Mouse (Mus musculus) kidney, postnatal 0 days (tissue): ENCODE measurements around the gene Pigq. TPM values are rescaled to one million over a fixed set of nuclear protein-coding genes. Genes with fewer than 3 reads are reported as not detected.

Experiments used
- ATAC-seq: fragments of 200-750 bp; cut with Nextera tagmentation; replicated peaks from 2 replicates; pipeline ENCODE4 v1.8.0; 2017; ENCODE audit warnings: low read depth, moderate number of reproducible peaks, moderate TSS enrichment, moderate library complexity; ENCODE audit not compliant: low FRiP score
- DNase-seq: peaks from one replicate; pipeline ENCODE4 v3.0.0-alpha.2; 2016; ENCODE audit warnings: low spot score
- H3K27ac ChIP-seq: fragments of 300-500 bp; sonication (generic); 2 replicates; pipeline ENCODE4 v1.5.1; 2014; ENCODE audit warnings: mild to moderate bottlenecking
- H3K27me3 ChIP-seq: fragments of 300-500 bp; sonication (generic); 2 replicates; pipeline ENCODE4 v1.6.1; 2014; ENCODE audit warnings: low read length, mixed read lengths; ENCODE audit not compliant: insufficient read depth
- H3K36me3 ChIP-seq: fragments of 300-500 bp; sonication (generic); 2 replicates; pipeline ENCODE4 v1.6.1; 2014; ENCODE audit warnings: low read length, mixed read lengths; ENCODE audit not compliant: insufficient read depth
- H3K4me1 ChIP-seq: fragments of 300-500 bp; sonication (generic); replicated peaks from 2 replicates; pipeline ENCODE4 v1.6.1; 2014; ENCODE audit warnings: antibody characterized with exemption, low read length, mixed read lengths; ENCODE audit not compliant: insufficient read depth
- H3K4me2 ChIP-seq: fragments of 300-500 bp; sonication (generic); 2 replicates; pipeline ENCODE4 v1.6.1; 2014; ENCODE audit warnings: mild to moderate bottlenecking, low read length, moderate library complexity, mixed read lengths
- H3K4me3 ChIP-seq: fragments of 300-500 bp; sonication (generic); replicated peaks from 2 replicates; pipeline ENCODE4 v1.5.1; 2014; ENCODE audit warnings: low read depth, low read length
- H3K9ac ChIP-seq: fragments of 300-500 bp; sonication (generic); 2 replicates; pipeline ENCODE4 v1.6.1; 2014; ENCODE audit warnings: low read depth, low read length
- H3K9me3 ChIP-seq: fragments of 300-500 bp; sonication (generic); replicated peaks from 2 replicates; pipeline ENCODE4 v1.6.1; 2016; ENCODE audit warnings: low read length, inconsistent platforms, mixed read lengths
- CTCF ChIP-seq: IDR thresholded peaks from 2 replicates; pipeline ENCODE4 v1.5.1; 2016; ENCODE audit warnings: antibody characterized with exemption, low read depth, mild to moderate bottlenecking, moderate library complexity
- WGBS: fragments of 180-500 bp; shearing (Covaris S2); extraction: QIAGEN DNeasy Blood & Tissue Kit; methylation state at CpG from one replicate; pipeline ENCODE4 v1.1.7; 2014; 5-methylcytosine and 5-hydroxymethylcytosine counted together
- polyA plus RNA-seq: library from polyadenylated mRNA; unstranded; fragments of >200 nt; fragmentation: Nextera tagmentation; extraction: Ambion mirVana; gene quantifications from 2 replicates; pipeline ENCODE4 v1.2.1, GENCODE M21; 2015

Pigq gene
- polyA plus RNA-seq, 1 experiment from 2014 or later = 70.2 TPM

DNA sequence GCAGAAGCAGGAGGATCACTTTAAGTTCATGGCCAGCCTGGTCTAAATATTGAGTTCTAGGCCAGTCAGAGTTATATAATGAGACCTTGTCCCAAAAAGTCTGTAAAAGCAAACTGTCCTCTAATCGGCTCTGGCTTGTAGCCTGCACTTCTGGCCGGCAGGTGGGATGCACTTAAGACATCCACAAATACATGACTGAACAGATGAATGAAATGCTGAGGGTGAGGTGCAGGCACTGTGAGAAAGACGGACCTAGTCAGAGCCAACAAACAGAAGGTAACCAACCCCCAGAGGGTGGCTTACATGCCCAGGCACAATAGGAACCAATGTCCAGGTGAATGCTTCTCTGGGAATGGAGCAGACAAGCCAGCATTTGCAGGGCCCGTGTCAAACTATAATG, 30.4 kb downstream of the Pigq start:
- Histone ChIP-seq H3K4me2 (no peak overlapping the region), H3K4me1 (peaks cover 7% of the 10 kb centered on the region), H3K27me3 (no peaks in the 10 kb centered on the region), H3K9me3 (no peaks in the 10 kb centered on the region), H3K9ac (no peak overlapping the region), H3K27ac (no peak overlapping the region), H3K36me3 (no peaks in the 10 kb centered on the region; the same call in 1 of the 2 replicates), H3K4me3 (no peak overlapping the region)
- DNase-seq (no peak), ATAC-seq (no peak)
- no peak for TF ChIP-seq CTCF
- 82% methylated on average over 4 of the region's 4 CpGs for WGBS

DNA sequence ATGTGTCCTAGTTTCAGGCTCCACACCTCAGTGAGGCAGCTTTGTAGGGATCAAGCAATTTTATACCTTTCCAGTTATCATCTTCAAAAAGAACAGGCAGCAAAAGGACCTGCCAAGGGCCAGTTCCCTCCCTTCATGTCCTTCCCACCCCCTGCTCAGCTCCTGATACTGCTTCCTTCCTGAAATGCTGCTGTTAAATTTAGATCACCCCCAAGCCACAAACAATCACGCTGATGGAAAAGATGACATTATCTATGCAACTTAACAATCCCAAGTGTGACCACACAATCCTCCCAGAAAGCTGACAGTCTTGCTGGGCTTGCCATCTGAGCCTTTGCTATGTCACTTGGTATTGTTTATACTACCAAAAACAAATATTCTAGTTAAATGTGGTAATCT, 30.9 kb downstream of the Pigq start:
- no peak overlapping the region for H3K27ac ChIP-seq

DNA sequence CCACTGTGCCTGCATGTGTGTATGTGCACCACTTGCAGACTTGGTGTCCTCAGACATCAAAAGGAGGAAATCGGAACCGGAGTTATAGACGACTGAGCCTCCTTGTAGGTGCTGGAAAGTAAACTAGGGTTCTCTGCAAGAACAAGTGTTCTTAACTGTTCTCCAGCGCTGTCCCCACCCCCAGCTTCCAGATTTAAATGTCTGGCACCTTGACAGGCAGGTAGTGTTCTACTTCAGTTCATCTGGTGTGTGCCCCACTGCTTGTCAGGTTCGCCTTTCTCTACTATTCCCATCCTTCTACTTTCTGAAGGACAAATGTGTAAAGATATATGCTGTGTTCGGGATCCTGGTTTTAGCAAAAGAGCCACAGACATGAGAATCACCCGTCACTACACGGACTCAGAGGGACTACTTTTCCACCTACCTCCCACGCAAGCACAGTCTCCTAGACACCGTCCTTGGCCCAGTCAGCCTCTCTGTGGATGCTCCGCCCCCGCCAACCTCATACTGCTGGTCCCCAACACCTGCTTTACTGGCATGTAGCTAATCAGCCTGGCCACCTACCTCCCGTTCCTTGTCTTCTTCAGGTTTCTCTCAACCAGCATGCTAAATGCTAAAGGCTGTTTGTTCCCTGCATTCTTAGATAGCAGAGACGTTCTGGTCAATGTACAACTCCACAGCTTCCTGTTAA, 31.4 kb downstream of the Pigq start:
- Histone ChIP-seq H3K4me2 (no peak overlapping the region; the same call in 1 of the 2 replicates), H3K36me3 (no peaks in the 10 kb centered on the region; the same call in 1 of the 2 replicates), H3K9me3 (no peaks in the 10 kb centered on the region), H3K4me1 (peaks cover 1% of the 10 kb centered on the region; the same call in 1 of the 2 replicates), H3K9ac (no peak overlapping the region), H3K27ac (no peak overlapping the region), H3K27me3 (no peaks in the 10 kb centered on the region), H3K4me3 (no peak overlapping the region)
- no peak for TF ChIP-seq CTCF
- DNase-seq (no peak), ATAC-seq (no peak)
- WGBS = 73% methylated on average over 14 of the region's 14 CpGs

More for the DNA sequence above, 30.9 kb downstream of the Pigq start:
- Histone ChIP-seq H3K36me3 (no peaks in the 10 kb centered on the region; the same call in 1 of the 2 replicates), H3K9ac (no peak overlapping the region), H3K9me3 (no peaks in the 10 kb centered on the region), H3K27me3 (no peaks in the 10 kb centered on the region), H3K4me3 (no peak overlapping the region), H3K4me2 (no peak overlapping the region; the same call in 1 of the 2 replicates), H3K4me1 (peaks cover 7% of the 10 kb centered on the region)
- WGBS = 80% methylated on average over 1 of the region's 1 CpGs
- TF ChIP-seq CTCF = no peak
- ATAC-seq = no peak
- no peak for DNase-seq

- DNase-seq = no peak
- H3K9ac ChIP-seq = no peak overlapping the region
Observed at GRCm38 (mm10) chr17:25911816-25912215, 32.9 kb downstream of the Pigq start.

DNA sequence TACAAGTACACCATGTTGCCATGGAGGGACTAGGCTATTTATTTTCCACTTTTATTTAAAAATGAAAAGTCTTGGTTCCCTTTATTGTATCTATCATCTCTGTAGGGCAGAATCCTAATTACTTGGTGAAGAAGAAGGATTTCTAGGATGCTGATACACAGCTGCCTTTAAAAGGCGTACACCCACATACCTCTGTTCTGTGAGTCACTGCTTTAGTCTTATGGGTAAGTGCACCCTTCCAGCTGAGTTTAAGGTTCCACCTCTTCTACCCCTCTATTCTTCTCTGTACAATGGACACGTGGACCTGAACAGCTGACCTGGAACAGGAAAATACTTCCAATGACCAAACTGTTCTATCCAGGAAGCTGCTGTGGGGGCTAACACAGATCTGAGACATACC, 37.1 kb downstream of the Pigq start:
- DNase-seq = no peak
- WGBS = 83% methylated on average over 2 of the region's 2 CpGs
- no peak overlapping the region for H3K9ac ChIP-seq
- no peak overlapping the region for H3K4me3 ChIP-seq
- no peaks in the 10 kb centered on the region for H3K4me1 ChIP-seq
- no peaks in the 10 kb centered on the region for H3K27me3 ChIP-seq
- no peak for ATAC-seq
- no peaks in the 10 kb centered on the region for H3K36me3 ChIP-seq
- H3K9me3 ChIP-seq = no peaks in the 10 kb centered on the region
- H3K27ac ChIP-seq = no peak overlapping the region
- no peak for TF ChIP-seq CTCF
- no peak overlapping the region for H3K4me2 ChIP-seq

More at GRCm38 (mm10) chr17:25911816-25912215, 32.9 kb downstream of the Pigq start:
- no peak overlapping the region for H3K4me2 ChIP-seq
- H3K4me1 ChIP-seq = no peaks in the 10 kb centered on the region
- H3K4me3 ChIP-seq = no peak overlapping the region
- no peaks in the 10 kb centered on the region for H3K27me3 ChIP-seq
- H3K27ac ChIP-seq = no peak overlapping the region
- H3K36me3 ChIP-seq = no peaks in the 10 kb centered on the region
- H3K9me3 ChIP-seq = no peaks in the 10 kb centered on the region
- no peak for TF ChIP-seq CTCF
- 84% methylated on average over 4 of the region's 4 CpGs for WGBS
- ATAC-seq = no peak

DNA sequence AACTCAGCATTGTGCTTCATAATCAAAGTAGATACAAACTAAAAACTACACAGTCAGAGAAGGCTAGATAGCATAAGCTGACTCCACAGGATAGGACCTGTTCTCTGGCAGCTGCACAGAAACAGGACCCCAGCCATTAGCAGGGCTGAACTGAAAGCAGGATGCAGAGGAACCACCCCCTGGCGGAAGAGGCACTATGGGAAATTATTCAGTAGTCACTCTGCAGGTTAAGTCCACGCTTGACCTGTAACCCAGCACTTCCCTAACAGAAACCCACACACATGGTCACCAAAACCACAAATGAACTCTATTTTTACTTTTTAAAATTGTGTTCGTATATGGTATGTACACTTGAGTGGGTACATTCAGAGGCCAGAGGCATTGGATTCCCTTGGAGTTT, 41.7 kb downstream of the Pigq start:
- H3K36me3 ChIP-seq = no peaks in the 10 kb centered on the region
- TF ChIP-seq CTCF = no peak
- H3K4me3 ChIP-seq = no peak overlapping the region
- no peak overlapping the region for H3K27ac ChIP-seq
- WGBS = 82% methylated on average over 3 of the region's 3 CpGs
- H3K4me2 ChIP-seq = no peak overlapping the region
- no peaks in the 10 kb centered on the region for H3K27me3 ChIP-seq
- no peaks in the 10 kb centered on the region for H3K4me1 ChIP-seq
- DNase-seq (no peak), ATAC-seq (no peak)
- no peaks in the 10 kb centered on the region for H3K9me3 ChIP-seq
- H3K9ac ChIP-seq = no peak overlapping the region
